Mouse (Mus musculus): Measurements from ENCODE around the gene Taco1. TPM values are rescaled to one million over a fixed set of nuclear protein-coding genes. Genes with fewer than 3 reads are reported as not detected.
"Not testable (repeated sequence)": the region's sequence is repeated elsewhere in the genome, so short reads cannot be mapped to it uniquely, and the experiment has no call there.

The Taco1 gene
- 8.6 and 9.7 TPM in 2 replicates for polyA plus RNA-seq (2015; fragmentation: Nextera tagmentation; extraction: Ambion mirVana)

DNA sequence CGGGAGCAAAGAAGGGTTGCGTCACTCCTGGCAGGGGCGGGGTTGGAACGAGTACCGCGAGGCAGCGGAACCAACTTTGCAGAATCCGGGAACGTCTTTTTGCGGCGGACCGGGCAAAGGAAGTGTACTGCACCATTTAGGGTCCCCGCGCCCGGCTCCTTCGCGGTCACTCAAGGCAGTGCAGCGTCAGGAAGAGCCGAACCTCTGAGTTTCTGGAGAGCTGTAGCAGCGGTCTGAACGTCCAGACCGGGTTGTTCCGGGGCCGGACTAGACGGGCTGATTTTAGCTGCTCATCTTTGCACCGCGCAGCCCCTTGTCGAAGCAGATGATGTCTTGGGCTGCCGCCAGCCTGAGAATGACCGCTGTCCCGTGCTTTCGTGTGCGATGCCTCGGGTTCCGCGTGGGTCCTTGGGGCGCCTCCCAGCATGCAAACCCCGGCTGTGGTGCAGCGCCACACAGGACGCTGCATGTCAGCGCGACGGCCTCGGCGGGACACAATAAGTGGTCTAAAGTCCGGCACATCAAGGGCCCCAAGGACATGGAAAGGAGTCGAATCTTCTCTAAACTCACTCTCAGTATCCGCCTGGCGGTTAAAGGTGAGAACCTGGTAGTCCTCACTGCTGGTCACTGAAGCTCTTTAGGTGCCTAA, at the start of gene Taco1:
Gene Taco1 (plus strand): TSS at position 139 of the 649 bp plus-strand sequence.
- no peaks in the 10 kb centered on the region for H3K27me3 ChIP-seq

DNA sequence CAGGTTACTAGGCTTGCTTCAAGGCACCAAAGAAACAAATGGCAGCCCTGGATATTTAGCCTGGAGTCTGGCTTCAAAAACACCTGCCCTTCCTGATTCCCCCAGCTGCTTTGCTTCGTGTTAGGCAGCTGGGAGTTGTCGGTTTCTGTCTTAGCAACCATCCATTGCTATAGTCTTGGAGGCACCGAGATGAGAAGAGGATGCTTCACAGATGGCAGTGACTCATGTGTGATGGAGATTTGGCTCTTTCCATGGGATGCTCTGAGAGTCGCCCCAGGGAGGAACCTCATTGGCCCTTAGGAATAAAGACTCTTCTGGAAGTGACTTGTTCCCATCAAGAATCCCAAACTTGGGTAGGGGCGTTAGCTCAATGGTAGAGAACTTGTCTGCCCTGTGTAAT, 49.4 kb upstream of the Taco1 start:
- Histone ChIP-seq H3K4me1 (peaks cover 23% of the 10 kb centered on the region), H3K27me3 (peaks cover 34% of the 10 kb centered on the region), H3K9me3 (no peaks in the 10 kb centered on the region), H3K4me2 (replicated peaks) (no peak overlapping the region), H3K27ac (no peak overlapping the region), H3K36me3 (no peaks in the 10 kb centered on the region), H3K4me3 (no peak overlapping the region), H3K9ac (no peak overlapping the region)
- no peak for ATAC-seq (ENCODE audit: low FRiP score, low read depth)
- 68% methylated on average over 5 of the region's 5 CpGs for WGBS

More for the DNA sequence above, at the start of gene Taco1:
- ATAC-seq (ENCODE audit: low FRiP score, low read depth), result peak; percentile 98
- H3K4me2 ChIP-seq (replicated peaks), result peak within 1 kb of the TSS; percentile 76
- no peaks in the 10 kb centered on the region for H3K9me3 ChIP-seq
- H3K27ac ChIP-seq, result peak within 1 kb of the TSS; percentile 87
- peaks cover 10% of the 10 kb centered on the region for H3K4me1 ChIP-seq
- H3K36me3 ChIP-seq, result peaks cover 14% of the 10 kb centered on the region
- H3K4me3 ChIP-seq, result peak within 1 kb of the TSS; percentile 90
- H3K9ac ChIP-seq, result peak within 1 kb of the TSS; percentile 91
- WGBS, result under 1% methylated on average over 49 of the region's 49 CpGs

DNA sequence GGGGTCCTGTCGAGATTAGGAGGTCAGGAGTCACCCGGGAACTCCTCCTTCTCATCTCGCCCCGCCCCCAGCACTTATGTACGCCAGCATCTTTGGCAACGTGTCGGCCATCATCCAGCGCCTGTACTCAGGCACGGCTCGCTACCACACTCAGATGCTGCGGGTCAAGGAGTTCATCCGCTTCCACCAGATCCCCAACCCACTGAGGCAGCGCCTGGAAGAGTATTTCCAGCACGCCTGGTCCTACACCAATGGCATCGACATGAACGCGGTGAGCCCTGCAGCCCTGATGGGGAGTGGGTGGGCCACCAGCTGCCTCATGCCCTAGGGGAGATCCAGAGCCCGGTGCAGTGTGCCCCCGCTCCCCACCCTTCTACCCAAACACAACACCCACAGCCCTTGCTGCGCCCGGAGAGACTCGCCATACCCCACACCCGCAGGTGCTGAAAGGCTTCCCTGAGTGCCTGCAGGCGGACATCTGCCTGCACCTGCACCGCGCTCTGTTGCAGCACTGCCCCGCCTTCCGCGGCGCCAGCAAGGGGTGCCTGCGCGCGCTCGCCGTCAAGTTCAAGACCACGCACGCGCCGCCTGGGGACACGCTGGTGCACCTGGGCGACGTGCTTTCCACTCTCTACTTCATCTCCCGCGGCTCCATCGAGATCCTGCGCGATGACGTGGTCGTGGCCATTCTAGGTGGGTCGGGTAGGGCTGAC, 45.7 kb upstream of the Taco1 start:
- H3K36me3 ChIP-seq, result no peaks in the 10 kb centered on the region
- H3K9ac ChIP-seq, result peak overlapping the region; percentile 50; the same call in 1 of the 2 replicates
- peaks cover 41% of the 10 kb centered on the region for H3K27me3 ChIP-seq
- under 1% methylated on average over 49 of the region's 50 CpGs for WGBS
- peak overlapping the region; percentile 31 for H3K4me3 ChIP-seq
- no peak overlapping the region for H3K27ac ChIP-seq
- H3K9me3 ChIP-seq, result no peaks in the 10 kb centered on the region
- no peak for ATAC-seq (ENCODE audit: low FRiP score, low read depth)
- H3K4me2 ChIP-seq (replicated peaks), result peak overlapping the region; percentile 62
- peaks cover 9% of the 10 kb centered on the region for H3K4me1 ChIP-seq

DNA sequence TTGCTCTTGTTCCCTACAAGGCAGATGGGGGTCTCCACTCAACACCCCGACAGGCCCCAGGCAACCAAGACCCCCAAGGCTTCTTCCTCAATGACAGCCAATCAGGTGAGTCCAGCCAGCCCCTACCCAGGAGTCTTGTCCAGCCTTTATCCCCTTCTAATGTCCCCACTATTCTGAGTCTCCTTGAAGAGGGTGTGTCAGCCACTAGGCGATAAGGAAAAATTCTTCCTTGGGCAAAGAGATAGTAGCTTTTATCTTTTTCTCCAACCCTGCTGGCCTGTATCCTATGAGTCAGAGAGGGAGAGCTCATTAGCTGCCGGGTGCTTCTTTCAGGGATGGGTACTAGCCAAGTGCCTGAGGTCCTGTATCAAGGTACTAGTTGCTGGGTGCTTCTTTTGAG, 40.1 kb upstream of the Taco1 start:
- Histone ChIP-seq H3K36me3 (peaks cover 6% of the 10 kb centered on the region; the same call in 1 of the 2 replicates), H3K27me3 (peaks cover 14% of the 10 kb centered on the region), H3K4me3 (no peak overlapping the region), H3K27ac (no peak overlapping the region), H3K9me3 (no peaks in the 10 kb centered on the region), H3K9ac (no peak overlapping the region), H3K4me2 (replicated peaks) (no peak overlapping the region), H3K4me1 (no peaks in the 10 kb centered on the region)
- WGBS, result 87% methylated on average over 3 of the region's 3 CpGs
- ATAC-seq (ENCODE audit: low FRiP score, low read depth), result no peak

DNA sequence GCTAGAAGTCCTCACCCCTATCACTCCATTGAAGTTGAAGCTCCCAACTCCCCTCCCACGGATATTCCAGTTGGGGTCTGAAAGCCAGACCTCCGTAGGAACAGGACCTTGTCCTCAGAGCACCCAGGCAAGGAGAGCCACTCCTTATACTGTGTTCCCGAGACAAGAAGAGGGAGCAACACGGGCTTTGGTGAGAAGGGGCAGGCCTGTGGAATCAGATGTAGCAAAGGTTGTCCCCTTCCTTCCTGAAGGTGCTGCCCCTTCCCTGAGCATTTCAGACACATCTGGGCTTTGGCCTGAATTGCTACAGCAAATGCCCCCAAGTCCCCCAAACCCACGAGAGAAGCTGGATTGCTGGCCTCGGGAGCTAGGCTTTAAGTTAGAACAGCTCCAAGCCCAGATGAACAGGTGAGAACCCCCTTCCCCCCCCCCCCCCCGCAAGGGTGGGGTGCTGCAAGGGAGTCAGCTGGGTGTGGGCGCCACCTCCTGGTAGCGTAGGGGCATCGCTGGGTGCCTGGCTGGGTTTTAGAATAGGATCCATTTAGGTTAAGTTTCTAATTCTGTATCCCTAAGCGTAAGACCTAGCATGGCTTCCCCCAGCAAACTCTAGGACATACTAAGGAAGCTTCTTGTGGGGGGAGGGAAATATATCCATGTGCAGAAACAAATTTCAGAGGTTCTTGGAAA, 39.3 kb upstream of the Taco1 start:
- Histone ChIP-seq H3K9me3 (no peaks in the 10 kb centered on the region), H3K27ac (no peak overlapping the region), H3K36me3 (peaks cover 6% of the 10 kb centered on the region; the same call in 1 of the 2 replicates), H3K9ac (no peak overlapping the region), H3K27me3 (peaks cover 6% of the 10 kb centered on the region), H3K4me2 (replicated peaks) (no peak overlapping the region), H3K4me3 (no peak overlapping the region), H3K4me1 (no peaks in the 10 kb centered on the region)
- ATAC-seq (ENCODE audit: low FRiP score, low read depth), result no peak
- WGBS, result 39% methylated on average over 10 of the region's 11 CpGs

DNA sequence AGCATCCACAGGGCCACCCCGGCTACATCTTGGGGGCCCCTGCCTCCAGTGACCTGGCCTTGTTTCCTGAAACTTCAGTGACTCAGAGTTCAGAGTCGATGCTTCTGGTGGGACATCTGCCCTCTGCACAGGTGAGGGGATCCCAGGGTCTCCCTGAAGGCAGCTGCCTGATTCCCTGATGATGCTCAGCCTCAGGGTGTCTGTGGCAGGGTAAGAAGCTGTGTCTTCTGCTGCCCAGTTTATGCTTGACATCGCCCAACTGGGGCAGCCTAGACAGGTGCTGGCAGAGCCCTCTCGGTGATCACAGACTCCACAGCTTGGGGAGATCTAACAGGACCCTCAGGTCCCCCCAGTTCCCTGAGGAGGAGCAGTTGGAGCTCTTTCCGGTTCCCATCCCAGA, 38.3 kb upstream of the Taco1 start:
- Histone ChIP-seq H3K27me3 (no peaks in the 10 kb centered on the region), H3K9me3 (no peaks in the 10 kb centered on the region), H3K9ac (no peak overlapping the region), H3K27ac (no peak overlapping the region), H3K4me2 (replicated peaks) (no peak overlapping the region), H3K4me1 (no peaks in the 10 kb centered on the region), H3K4me3 (no peak overlapping the region), H3K36me3 (peaks cover 6% of the 10 kb centered on the region; the same call in 1 of the 2 replicates)
- 89% methylated on average over 5 of the region's 5 CpGs for WGBS
- no peak for ATAC-seq (ENCODE audit: low FRiP score, low read depth)

DNA sequence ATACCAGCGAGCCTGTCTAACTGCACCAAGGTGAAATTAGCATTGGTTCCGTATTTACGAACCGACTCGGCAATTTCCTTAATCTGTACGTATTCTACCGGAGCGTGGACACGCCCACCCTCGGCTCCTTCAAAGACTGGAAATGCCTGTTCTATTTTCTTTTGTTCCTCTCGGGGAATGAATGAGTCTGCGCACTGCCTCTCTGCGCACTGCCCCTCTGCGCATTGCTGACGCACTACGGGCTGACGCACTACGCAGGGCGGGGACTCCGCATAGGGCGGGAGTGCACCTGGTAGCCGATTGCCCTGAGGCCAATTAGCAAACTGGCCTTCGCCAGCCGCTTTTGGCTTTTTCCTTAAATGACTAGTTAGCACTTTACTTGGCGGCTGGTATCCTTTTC, 33.8 kb upstream of the Taco1 start:
- not testable (repeated sequence) for H3K4me1 ChIP-seq; ATAC-seq (ENCODE audit: low FRiP score, low read depth); H3K27ac ChIP-seq; H3K36me3 ChIP-seq; H3K27me3 ChIP-seq; H3K4me2 ChIP-seq (replicated peaks); H3K9me3 ChIP-seq
- 35% methylated on average over 11 of the region's 25 CpGs for WGBS
- peak overlapping the region; percentile 41 for H3K4me3 ChIP-seq
- 0 out of 2 replicates have a peak overlapping the region, but pooled peaks have one; percentile 53 for H3K9ac ChIP-seq

DNA sequence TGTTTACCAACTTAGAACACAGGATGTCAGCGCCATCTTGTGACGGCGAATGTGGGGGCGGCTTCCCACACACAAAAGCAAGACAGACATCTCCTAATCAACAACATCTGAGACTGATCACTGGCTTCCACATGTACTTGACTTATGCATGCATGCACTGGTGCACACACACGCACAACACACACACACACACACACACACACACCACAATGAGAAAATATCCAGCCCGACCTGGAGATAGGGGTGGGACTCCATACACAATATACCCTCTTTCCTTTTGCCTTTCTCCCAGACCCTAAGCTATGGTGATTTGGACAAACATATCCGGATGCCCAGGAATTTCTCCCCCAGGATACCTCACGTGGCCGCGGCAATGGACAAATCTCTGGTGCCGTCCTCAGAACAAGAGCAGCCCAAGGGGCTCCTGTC, 32.4 kb upstream of the Taco1 start:
- Histone ChIP-seq H3K27me3 (no peaks in the 10 kb centered on the region), H3K9ac (peak overlapping the region; percentile 51), H3K27ac (peak overlapping the region; percentile 81), H3K4me1 (peaks cover 20% of the 10 kb centered on the region), H3K9me3 (no peaks in the 10 kb centered on the region), H3K4me2 (replicated peaks) (peak overlapping the region; percentile 55), H3K4me3 (peak overlapping the region; percentile 27), H3K36me3 (no peaks in the 10 kb centered on the region)
- no peak for ATAC-seq (ENCODE audit: low FRiP score, low read depth)
- 24% methylated on average over 11 of the region's 11 CpGs for WGBS

DNA sequence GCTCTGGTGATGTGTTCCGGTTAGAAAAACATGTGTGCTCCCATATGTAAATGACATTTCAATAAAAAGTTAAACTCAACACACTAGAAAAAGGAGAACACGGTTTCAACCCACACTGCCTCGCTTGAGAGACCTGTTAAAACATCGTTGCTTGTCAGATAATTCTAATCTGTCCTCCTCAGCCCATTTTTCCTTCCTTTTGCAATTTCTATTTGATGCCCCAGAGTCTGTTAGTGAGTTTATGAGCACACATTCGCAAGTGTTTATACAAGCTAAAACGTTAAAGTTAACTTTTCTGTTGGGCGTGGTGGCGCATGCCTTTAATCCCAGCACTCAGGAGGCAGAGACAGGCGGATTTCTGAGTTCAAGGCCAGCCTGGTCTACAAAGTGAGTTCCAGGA, 30.9 kb upstream of the Taco1 start:
- H3K4me1 ChIP-seq, result peaks cover 25% of the 10 kb centered on the region
- H3K4me3 ChIP-seq, result no peak overlapping the region
- peaks cover 3% of the 10 kb centered on the region; the same call in 1 of the 2 replicates for H3K36me3 ChIP-seq
- no peaks in the 10 kb centered on the region for H3K9me3 ChIP-seq
- no peak overlapping the region for H3K9ac ChIP-seq
- H3K4me2 ChIP-seq (replicated peaks), result no peak overlapping the region
- no peak overlapping the region for H3K27ac ChIP-seq
- H3K27me3 ChIP-seq, result no peaks in the 10 kb centered on the region
- WGBS, result 85% methylated on average over 9 of the region's 9 CpGs
- no peak for ATAC-seq (ENCODE audit: low FRiP score, low read depth)

DNA sequence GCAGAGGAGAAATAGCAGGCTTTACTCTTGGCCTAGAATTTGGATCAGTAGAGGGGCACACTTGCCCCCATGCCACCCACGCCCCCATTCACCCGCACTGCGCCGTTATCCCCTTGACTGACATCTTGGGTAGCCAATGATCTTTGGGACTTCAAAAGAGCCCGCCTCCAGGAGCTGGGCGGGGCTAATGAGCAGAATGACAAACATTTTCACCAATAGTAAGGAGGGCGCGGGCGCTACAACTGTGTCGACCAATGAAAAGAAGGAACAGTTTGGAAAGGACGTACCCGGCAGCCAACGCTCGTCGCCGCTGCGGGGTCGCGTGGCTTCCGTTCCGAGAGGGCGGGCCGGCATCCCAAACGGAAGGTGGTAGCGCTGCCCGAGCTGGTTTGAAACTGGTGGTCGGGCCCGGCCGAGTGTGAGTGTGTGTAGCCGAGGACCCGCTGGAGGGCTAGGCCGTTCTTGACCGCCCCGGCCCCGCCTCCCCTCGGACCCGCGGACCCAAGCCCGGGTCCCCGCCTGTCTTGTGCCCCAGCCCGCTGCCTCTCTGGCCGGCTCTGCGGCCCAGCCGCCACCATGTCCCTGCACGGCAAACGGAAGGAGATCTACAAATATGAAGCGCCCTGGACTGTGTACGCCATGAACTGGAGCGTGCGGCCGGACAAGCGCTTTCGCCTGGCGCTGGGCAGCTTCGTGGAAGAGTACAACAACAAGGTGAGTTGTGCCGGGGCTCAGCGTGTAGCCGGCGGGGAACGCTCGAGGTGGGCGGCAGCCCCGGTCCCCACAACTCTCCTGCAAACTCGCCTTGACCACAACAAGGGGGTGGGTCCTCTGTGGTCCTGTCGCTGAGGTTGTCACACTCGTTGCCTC, 29.1 kb upstream of the Taco1 start, which contains the start of gene Dcaf7:
Gene Dcaf7 (plus strand): TSS at position 325 of the 870 bp plus-strand sequence.
- peak; percentile 99 for ATAC-seq (ENCODE audit: low FRiP score, low read depth)
- Histone ChIP-seq H3K4me3 (peak within 1 kb of the TSS; percentile 99), H3K4me1 (peaks cover 25% of the 10 kb centered on the region), H3K27me3 (no peaks in the 10 kb centered on the region), H3K4me2 (replicated peaks) (peak within 1 kb of the TSS; percentile 89), H3K36me3 (peaks cover 6% of the 10 kb centered on the region; the same call in 1 of the 2 replicates), H3K27ac (peak within 1 kb of the TSS; percentile 92), H3K9ac (peak within 1 kb of the TSS; percentile 95), H3K9me3 (no peaks in the 10 kb centered on the region)
- WGBS, result under 1% methylated on average over 66 of the region's 66 CpGs

DNA sequence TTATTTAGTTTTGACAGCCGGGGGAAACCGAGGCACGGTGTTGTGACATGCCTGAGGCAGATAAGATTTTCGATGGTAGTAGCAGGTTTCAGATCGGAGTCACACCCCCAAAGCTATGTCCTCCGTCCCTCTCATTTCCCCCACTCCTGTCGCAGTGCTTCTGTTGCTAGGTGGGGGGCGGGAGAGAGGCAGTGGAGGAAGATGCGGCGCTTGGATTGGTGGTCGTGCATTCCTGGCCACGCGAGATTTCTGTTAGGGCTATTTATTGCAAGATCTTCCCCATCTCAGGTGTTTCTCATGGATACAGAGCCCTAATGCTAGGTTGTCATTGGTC, 28.5 kb upstream of the Taco1 start:
- Histone ChIP-seq H3K4me3 (peak overlapping the region; percentile 99), H3K27ac (peak overlapping the region; percentile 92), H3K27me3 (no peaks in the 10 kb centered on the region), H3K9me3 (no peaks in the 10 kb centered on the region), H3K36me3 (peaks cover 6% of the 10 kb centered on the region; the same call in 1 of the 2 replicates), H3K4me1 (peaks cover 25% of the 10 kb centered on the region), H3K9ac (peak overlapping the region; percentile 95), H3K4me2 (replicated peaks) (peak overlapping the region; percentile 89)
- ATAC-seq (ENCODE audit: low FRiP score, low read depth), result no peak
- WGBS, result 0% methylated on average over 13 of the region's 13 CpGs
